25 mouse cellular contexts compared by ENCODE assay signal in genomic region chr5:142281997-142282396, GRCm38 (mm10).
DNase-seq lines count a peak whose midpoint lies in the region; ATAC-seq and TF ChIP-seq lines count a peak whose summit lies in the region.
"Had no signal": no experiment of that assay in that cellular context is flagged by ENCODE, and none has a peak within 500 bp of the region (broad histone marks: within the 10 kb centered on the region; RNA-seq: fewer than 3 reads in every experiment).

No protein-coding gene starts in this region.

- H3K9me3 ChIP-seq in forebrain, postnatal 0 days (ENCODE audit: low read length): no peaks in the 10 kb centered on the region
- peaks cover 4% of the 10 kb centered on the region for H3K9me3 ChIP-seq in forebrain, embryonic 13.5 days (replicated peaks)
- H3K9me3 ChIP-seq in midbrain, postnatal 0 days (ENCODE audit: low read length): 0 out of 2 replicates have a peak, but pooled peaks cover 7% of the 10 kb centered on the region
- H3K9me3 ChIP-seq in midbrain, embryonic 10.5 days (replicated peaks): peaks cover 15% of the 10 kb centered on the region; the same call in 1 of the 2 replicates
- H3K9me3 ChIP-seq in neural tube, embryonic 15.5 days (replicated peaks): no peaks in the 10 kb centered on the region
- H3K9me3 ChIP-seq: stomach, embryonic 15.5 days had no signal

- peak; percentile 12 for DNase-seq in forebrain, postnatal 0 days
- DNase-seq in midbrain, postnatal 0 days (ENCODE audit: low spot score): peak; percentile 42
- no peak for DNase-seq in midbrain, embryonic 10.5 days (ENCODE audit: low spot score)
- peak; percentile 74 for DNase-seq in mesoderm, embryonic 11.5 days (ENCODE audit: low read depth, low spot score)
- DNase-seq in right cerebral cortex, postnatal 36 days (ENCODE audit: low spot score in 2 of 2): no peak
- DNase-seq: adrenal gland, postnatal 14 days; cerebellum, adult 9-10 months; gastrocnemius, postnatal 14 days; heart, postnatal 4 days; kidney, adult 9 months; kidney, postnatal 4 days; layer of hippocampus, adult 9-11 months; lung, adult 18-20 months; lung, postnatal 14 days; right cerebral cortex, adult 18-20 months; thymus, postnatal 25 days had no signal

- no peak for TF ChIP-seq CTCF in forebrain, postnatal 0 days (IDR thresholded peaks at IDR 0.05; ENCODE audit: low read depth)
- no peak for TF ChIP-seq CTCF in midbrain, postnatal 0 days (IDR thresholded peaks at IDR 0.05)

- no peak overlapping the region for H3K4me2 ChIP-seq in forebrain, postnatal 0 days (ENCODE audit: low read depth)
- H3K4me2 ChIP-seq in forebrain, embryonic 13.5 days: no peak overlapping the region
- no peak overlapping the region for H3K4me2 ChIP-seq in midbrain, postnatal 0 days (ENCODE audit: low read depth, low read length, poor library complexity, severe bottlenecking)
- H3K4me2 ChIP-seq in neural tube, embryonic 15.5 days: 0 out of 2 replicates have a peak overlapping the region, but pooled peaks have one; percentile 0
- H3K4me2 ChIP-seq: intestine, embryonic 15.5 days; limb, embryonic 13.5 days; liver, embryonic 12.5 days; stomach, embryonic 15.5 days had no signal

- H3K4me3 ChIP-seq in forebrain, postnatal 0 days (ENCODE audit: low read depth, low read length): no peak overlapping the region
- H3K4me3 ChIP-seq in forebrain, embryonic 13.5 days: no peak overlapping the region
- H3K4me3 ChIP-seq in midbrain, postnatal 0 days (ENCODE audit: low read depth, low read length): no peak overlapping the region
- H3K4me3 ChIP-seq in midbrain, embryonic 10.5 days: no peak overlapping the region
- H3K4me3 ChIP-seq in neural tube, embryonic 15.5 days (replicated peaks): no peak overlapping the region
- H3K4me3 ChIP-seq: intestine, embryonic 15.5 days; limb, embryonic 13.5 days; liver, embryonic 12.5 days; stomach, embryonic 15.5 days had no signal

- no peak overlapping the region for H3K9ac ChIP-seq in forebrain, postnatal 0 days
- H3K9ac ChIP-seq in forebrain, embryonic 13.5 days: no peak overlapping the region
- no peak overlapping the region for H3K9ac ChIP-seq in midbrain, postnatal 0 days (replicated peaks; ENCODE audit: low read length, poor library complexity, severe bottlenecking)
- H3K9ac ChIP-seq in neural tube, embryonic 15.5 days (replicated peaks): no peak overlapping the region
- H3K9ac ChIP-seq: intestine, embryonic 15.5 days; limb, embryonic 13.5 days; liver, embryonic 12.5 days; stomach, embryonic 15.5 days had no signal

- H3K4me1 ChIP-seq in forebrain, postnatal 0 days (ENCODE audit: insufficient read depth): no peaks in the 10 kb centered on the region
- H3K4me1 ChIP-seq in forebrain, embryonic 13.5 days: no peaks in the 10 kb centered on the region
- no peaks in the 10 kb centered on the region for H3K4me1 ChIP-seq in midbrain, postnatal 0 days (ENCODE audit: insufficient read depth, low read length)
- peaks cover 11% of the 10 kb centered on the region for H3K4me1 ChIP-seq in midbrain, embryonic 10.5 days
- peaks cover 9% of the 10 kb centered on the region for H3K4me1 ChIP-seq in neural tube, embryonic 15.5 days
- H3K4me1 ChIP-seq: intestine, embryonic 15.5 days; limb, embryonic 13.5 days; liver, embryonic 12.5 days; stomach, embryonic 15.5 days had no signal

- peak; percentile 23; the same call in 1 of the 2 replicates for ATAC-seq in forebrain, postnatal 0 days
- no peak for ATAC-seq in forebrain, embryonic 13.5 days
- no peak for ATAC-seq in midbrain, postnatal 0 days (ENCODE audit: low FRiP score)
- peak; percentile 31; the same call in 1 of the 2 replicates for ATAC-seq in neural tube, embryonic 15.5 days (ENCODE audit: low FRiP score)
- ATAC-seq in inflammation-experienced regulatory T-cells, adult 6 months: no peak
- ATAC-seq: forebrain, embryonic 14.5 days; intestine, embryonic 15.5 days; liver, embryonic 12.5 days; midbrain, embryonic 16.5 days had no signal

- no peak overlapping the region for H3K27ac ChIP-seq in forebrain, postnatal 0 days (ENCODE audit: low read depth, low read length)
- no peak overlapping the region for H3K27ac ChIP-seq in forebrain, embryonic 13.5 days
- no peak overlapping the region; the same call in 1 of the 2 replicates for H3K27ac ChIP-seq in midbrain, postnatal 0 days (ENCODE audit: low read depth, low read length)
- no peak overlapping the region for H3K27ac ChIP-seq in midbrain, embryonic 10.5 days (replicated peaks)
- no peak overlapping the region for H3K27ac ChIP-seq in neural tube, embryonic 15.5 days (replicated peaks)
- H3K27ac ChIP-seq: intestine, embryonic 15.5 days; limb, embryonic 13.5 days; liver, embryonic 12.5 days; stomach, embryonic 15.5 days had no signal

- WGBS in forebrain, postnatal 0 days: 75% methylated on average over 9 of the region's 9 CpGs
- WGBS in forebrain, embryonic 13.5 days: 78% methylated on average over 9 of the region's 9 CpGs
- WGBS in midbrain, postnatal 0 days: 57% methylated on average over 9 of the region's 9 CpGs
- WGBS in midbrain, embryonic 10.5 days: 84% methylated on average over 9 of the region's 9 CpGs
- WGBS in neural tube, embryonic 15.5 days: 18% methylated on average over 9 of the region's 9 CpGs

- H3K27me3 ChIP-seq in forebrain, postnatal 0 days (ENCODE audit: insufficient read depth, low read length): no peaks in the 10 kb centered on the region
- H3K27me3 ChIP-seq in forebrain, embryonic 13.5 days: no peaks in the 10 kb centered on the region
- H3K27me3 ChIP-seq in midbrain, postnatal 0 days (ENCODE audit: insufficient read depth, low read length): no peaks in the 10 kb centered on the region
- H3K27me3 ChIP-seq in midbrain, embryonic 10.5 days (ENCODE audit: low read depth, poor library complexity, severe bottlenecking): no peaks in the 10 kb centered on the region
- H3K27me3 ChIP-seq in neural tube, embryonic 15.5 days (replicated peaks): no peaks in the 10 kb centered on the region
- H3K27me3 ChIP-seq: intestine, embryonic 15.5 days; limb, embryonic 13.5 days; liver, embryonic 12.5 days; stomach, embryonic 15.5 days had no signal

- H3K36me3 ChIP-seq in forebrain, postnatal 0 days (ENCODE audit: insufficient read depth): no peaks in the 10 kb centered on the region
- H3K36me3 ChIP-seq in forebrain, embryonic 13.5 days (ENCODE audit: poor library complexity, severe bottlenecking): no peaks in the 10 kb centered on the region
- no peaks in the 10 kb centered on the region for H3K36me3 ChIP-seq in midbrain, postnatal 0 days (ENCODE audit: insufficient read depth, low read length)
- H3K36me3 ChIP-seq in midbrain, embryonic 10.5 days: no peaks in the 10 kb centered on the region
- H3K36me3 ChIP-seq in neural tube, embryonic 15.5 days: no peaks in the 10 kb centered on the region
- H3K36me3 ChIP-seq: intestine, embryonic 15.5 days; limb, embryonic 13.5 days; liver, embryonic 12.5 days; stomach, embryonic 15.5 days had no signal

Comparison
In these comparisons a context has a peak if more than half of its experiments do, and no peak if none do; other contexts are left out.
1. ATAC-seq: peak in forebrain, postnatal 0 days (single experiment) and neural tube, embryonic 15.5 days (single experiment); none in forebrain, embryonic 13.5 days (single experiment), midbrain, postnatal 0 days (single experiment) and inflammation-experienced regulatory T-cells, adult 6 months (single experiment).
2. DNase-seq: peak in forebrain, postnatal 0 days (single experiment), midbrain, postnatal 0 days (single experiment) and mesoderm, embryonic 11.5 days (single experiment); none in midbrain, embryonic 10.5 days (single experiment) and right cerebral cortex, postnatal 36 days (0 of 2).